Mouse (Mus musculus): Measurements from ENCODE around the gene Ugt2a1. TPM values are rescaled to one million over a fixed set of nuclear protein-coding genes. Genes with fewer than 3 reads are reported as not detected.

The Ugt2a1 gene
- polyA plus RNA-seq, 1 experiment from 2014 or later, result not detected

Other genes starting within 250 kb of the Ugt2a1 start
- not detected in 2 replicates for gene Ugt2b37, start 236.1 kb downstream of the Ugt2a1 start, polyA plus RNA-seq (2015; fragmentation: Nextera tagmentation; extraction: Ambion mirVana)
- gene Ugt2a3, start 153.7 kb downstream of the Ugt2a1 start, polyA plus RNA-seq (2015; fragmentation: Nextera tagmentation; extraction: Ambion mirVana), result not detected in 2 replicates
- gene Ugt2b38, start 66.7 kb downstream of the Ugt2a1 start, polyA plus RNA-seq (2015; fragmentation: Nextera tagmentation; extraction: Ambion mirVana), result not detected in 2 replicates
- gene Ugt2a2, start 8.6 kb downstream of the Ugt2a1 start, polyA plus RNA-seq (2015; fragmentation: Nextera tagmentation; extraction: Ambion mirVana), result 0.30 and 0.52 TPM in 2 replicates
- gene Gm43638, start 4.1 kb downstream of the Ugt2a1 start, polyA plus RNA-seq (2015; fragmentation: Nextera tagmentation; extraction: Ambion mirVana), result not detected in 2 replicates
- gene Sult1b1, start 47.3 kb upstream of the Ugt2a1 start, polyA plus RNA-seq (2015; fragmentation: Nextera tagmentation; extraction: Ambion mirVana), result not detected in 2 replicates
- 0.50 TPM in 1 of 2 replicates, not detected in the other for gene Sult1d1, start 78.2 kb upstream of the Ugt2a1 start, polyA plus RNA-seq (2015; fragmentation: Nextera tagmentation; extraction: Ambion mirVana)
- gene Sult1e1, start 100.7 kb upstream of the Ugt2a1 start, polyA plus RNA-seq (2015; fragmentation: Nextera tagmentation; extraction: Ambion mirVana), result not detected in 2 replicates
- gene Csn1s1, start 175.3 kb upstream of the Ugt2a1 start, polyA plus RNA-seq (2015; fragmentation: Nextera tagmentation; extraction: Ambion mirVana), result not detected in 2 replicates
- not detected in 2 replicates for gene Csn2, start 208.8 kb upstream of the Ugt2a1 start, polyA plus RNA-seq (2015; fragmentation: Nextera tagmentation; extraction: Ambion mirVana)

Measured in forebrain, embryonic 16.5 days (tissue).